Mouse (Mus musculus) midbrain, embryonic 13.5 days (tissue): ENCODE data around the gene Phldb3. TPM values are rescaled to one million over a fixed set of nuclear protein-coding genes. Genes with fewer than 3 reads are reported as not detected.
A peak's percentile ranks its signal among the peaks of the same experiment; 100 is the strongest.
"Not testable (repeated sequence)": the region's sequence is repeated elsewhere in the genome, so short reads cannot be mapped to it uniquely, and the experiment has no call there.

Experiments
- ATAC-seq: fragments of 200-750 bp; cut with Nextera tagmentation; 2 replicates; pipeline ENCODE4 v1.8.0; 2017; ENCODE audit warnings: mild to moderate bottlenecking, moderate TSS enrichment, moderate library complexity
- H3K27ac ChIP-seq: fragments of 300-500 bp; sonication (generic); 2 replicates; pipeline ENCODE4 v1.5.1; 2015; ENCODE audit warnings: inconsistent platforms, mild to moderate bottlenecking, moderate library complexity
- H3K27me3 ChIP-seq: fragments of 300-500 bp; sonication (generic); 2 replicates; pipeline ENCODE4 v1.6.1; 2015; ENCODE audit warnings: mild to moderate bottlenecking, inconsistent platforms
- H3K36me3 ChIP-seq: fragments of 300-500 bp; sonication (generic); 2 replicates; pipeline ENCODE4 v1.6.1; 2015; ENCODE audit warnings: mild to moderate bottlenecking, inconsistent platforms
- H3K4me1 ChIP-seq: fragments of 300-500 bp; sonication (generic); replicated peaks from 2 replicates; pipeline ENCODE4 v1.6.1; 2015; ENCODE audit warnings: inconsistent platforms
- H3K4me2 ChIP-seq: fragments of 300-500 bp; sonication (generic); replicated peaks from 2 replicates; pipeline ENCODE4 v1.6.1; 2015; ENCODE audit warnings: moderate library complexity, mild to moderate bottlenecking, inconsistent platforms
- H3K4me3 ChIP-seq: fragments of 300-500 bp; sonication (generic); replicated peaks from 2 replicates; pipeline ENCODE4 v1.5.1; 2015; ENCODE audit warnings: mild to moderate bottlenecking, inconsistent platforms
- H3K9ac ChIP-seq: fragments of 300-500 bp; sonication (generic); replicated peaks from 2 replicates; pipeline ENCODE4 v1.6.1; 2015; ENCODE audit warnings: mild to moderate bottlenecking, inconsistent platforms
- H3K9me3 ChIP-seq: fragments of 300-500 bp; sonication (generic); 2 replicates; pipeline ENCODE4 v1.6.1; 2016; ENCODE audit warnings: mild to moderate bottlenecking, inconsistent platforms
- WGBS: fragments of 180-500 bp; shearing (Covaris S2); methylation state at CpG from one replicate; pipeline ENCODE4 v1.1.7; 2015; 5-methylcytosine and 5-hydroxymethylcytosine counted together
- polyA plus RNA-seq: library from polyadenylated mRNA; unstranded; fragments of >200 nt; fragmentation: Nextera tagmentation; extraction: Ambion mirVana; gene quantifications from 2 replicates; pipeline ENCODE4 v1.2.1, GENCODE M21; 2015

Gene Phldb3
- polyA plus RNA-seq, 1 experiment from 2014 or later = not detected

DNA sequence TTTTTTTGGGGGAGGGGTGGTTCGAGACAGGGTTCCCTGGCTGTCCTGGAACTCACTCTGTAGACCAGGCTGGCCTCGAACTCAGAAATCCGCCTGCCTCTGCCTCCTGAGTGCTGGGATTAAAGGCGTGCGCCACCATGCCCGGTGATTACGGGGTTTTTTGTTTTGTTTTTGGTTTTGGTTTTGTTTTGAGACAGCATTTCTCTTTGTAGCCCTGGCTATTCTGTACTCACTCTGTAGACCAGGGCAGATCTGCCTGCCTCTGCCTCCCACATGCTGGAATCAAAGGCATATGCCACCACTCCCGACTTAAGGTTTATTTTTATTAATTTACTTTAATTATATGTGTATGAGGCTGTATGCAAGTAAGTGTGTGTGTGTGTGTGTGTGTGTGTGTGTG lies 7.8 kb downstream of the Phldb3 start:
- H3K4me1 ChIP-seq, H3K27ac ChIP-seq, H3K9ac ChIP-seq, H3K4me3 ChIP-seq, H3K36me3 ChIP-seq, H3K9me3 ChIP-seq, H3K4me2 ChIP-seq, H3K27me3 ChIP-seq, ATAC-seq: not testable (repeated sequence)
- 88% methylated on average over 8 of the region's 8 CpGs for WGBS

GRCm38 (mm10) chr7:24619671-24620397 lies 9.3 kb downstream of the Phldb3 start:
- no peaks in the 10 kb centered on the region for H3K4me1 ChIP-seq
- WGBS = 47% methylated on average over 13 of the region's 13 CpGs
- ATAC-seq = 0 out of 2 replicates have a peak, but pooled peaks have one; percentile 43
- H3K9ac ChIP-seq = no peak overlapping the region
- H3K27me3 ChIP-seq = no peaks in the 10 kb centered on the region; the same call in 1 of the 2 replicates
- no peak overlapping the region for H3K27ac ChIP-seq
- H3K4me2 ChIP-seq = no peak overlapping the region
- H3K9me3 ChIP-seq = peaks cover 6% of the 10 kb centered on the region; the same call in 1 of the 2 replicates
- H3K4me3 ChIP-seq = no peak overlapping the region
- H3K36me3 ChIP-seq = no peaks in the 10 kb centered on the region

DNA sequence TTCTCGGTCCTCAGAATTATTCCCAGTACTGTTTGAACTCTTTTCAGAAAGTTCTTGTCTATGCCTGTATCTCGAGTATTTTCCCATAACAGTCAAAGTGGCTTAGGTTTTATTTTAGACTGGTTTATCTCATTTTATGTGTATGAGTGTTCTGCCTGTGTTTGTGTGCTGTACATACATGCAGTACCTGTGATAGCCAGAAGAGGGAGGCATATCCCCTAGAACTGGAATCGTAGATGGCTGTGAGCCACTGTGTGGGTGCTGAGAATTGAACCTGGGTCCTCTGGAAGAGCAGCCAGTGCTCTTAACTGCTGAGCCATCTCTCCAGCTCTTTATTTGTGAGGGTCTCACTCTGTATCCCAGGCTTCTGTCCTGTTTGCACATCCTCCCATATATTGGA lies 10.6 kb downstream of the Phldb3 start:
- Histone ChIP-seq H3K9ac (no peak overlapping the region), H3K27me3 (peaks cover 4% of the 10 kb centered on the region; the same call in 1 of the 2 replicates), H3K9me3 (peaks cover 6% of the 10 kb centered on the region; the same call in 1 of the 2 replicates), H3K36me3 (no peaks in the 10 kb centered on the region), H3K4me3 (no peak overlapping the region), H3K27ac (no peak overlapping the region), H3K4me2 (no peak overlapping the region), H3K4me1 (0 out of 2 replicates have a peak, but pooled peaks cover 5% of the 10 kb centered on the region)
- no peak for ATAC-seq
- WGBS = 90% methylated on average over 3 of the region's 3 CpGs

DNA sequence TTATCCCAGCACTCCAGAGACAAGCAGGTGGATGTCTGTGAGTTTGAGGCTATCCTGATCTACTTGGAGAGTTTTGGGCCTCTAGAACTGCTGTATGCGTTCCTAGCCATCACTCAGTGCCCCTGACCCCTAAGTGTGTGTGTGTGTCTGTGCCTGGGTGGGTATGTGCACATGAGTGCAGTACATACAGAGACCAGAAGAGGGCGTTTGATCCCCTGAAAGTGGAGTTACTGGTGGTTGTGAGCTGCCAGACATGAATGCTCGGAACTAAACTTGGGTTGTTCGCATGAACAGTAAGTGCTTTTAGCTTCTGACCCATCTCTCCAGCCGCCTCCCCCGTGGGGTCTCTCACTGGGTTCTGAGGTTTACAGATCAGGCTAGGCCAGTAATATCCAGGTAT lies 12.4 kb downstream of the Phldb3 start:
- Histone ChIP-seq H3K27ac (no peak overlapping the region), H3K9ac (no peak overlapping the region), H3K27me3 (peaks cover 8% of the 10 kb centered on the region; the same call in 1 of the 2 replicates), H3K4me3 (no peak overlapping the region), H3K9me3 (peaks cover 6% of the 10 kb centered on the region; the same call in 1 of the 2 replicates), H3K4me1 (0 out of 2 replicates have a peak, but pooled peaks cover 5% of the 10 kb centered on the region), H3K36me3 (no peaks in the 10 kb centered on the region), H3K4me2 (no peak overlapping the region)
- WGBS = 84% methylated on average over 6 of the region's 6 CpGs
- ATAC-seq = no peak

DNA sequence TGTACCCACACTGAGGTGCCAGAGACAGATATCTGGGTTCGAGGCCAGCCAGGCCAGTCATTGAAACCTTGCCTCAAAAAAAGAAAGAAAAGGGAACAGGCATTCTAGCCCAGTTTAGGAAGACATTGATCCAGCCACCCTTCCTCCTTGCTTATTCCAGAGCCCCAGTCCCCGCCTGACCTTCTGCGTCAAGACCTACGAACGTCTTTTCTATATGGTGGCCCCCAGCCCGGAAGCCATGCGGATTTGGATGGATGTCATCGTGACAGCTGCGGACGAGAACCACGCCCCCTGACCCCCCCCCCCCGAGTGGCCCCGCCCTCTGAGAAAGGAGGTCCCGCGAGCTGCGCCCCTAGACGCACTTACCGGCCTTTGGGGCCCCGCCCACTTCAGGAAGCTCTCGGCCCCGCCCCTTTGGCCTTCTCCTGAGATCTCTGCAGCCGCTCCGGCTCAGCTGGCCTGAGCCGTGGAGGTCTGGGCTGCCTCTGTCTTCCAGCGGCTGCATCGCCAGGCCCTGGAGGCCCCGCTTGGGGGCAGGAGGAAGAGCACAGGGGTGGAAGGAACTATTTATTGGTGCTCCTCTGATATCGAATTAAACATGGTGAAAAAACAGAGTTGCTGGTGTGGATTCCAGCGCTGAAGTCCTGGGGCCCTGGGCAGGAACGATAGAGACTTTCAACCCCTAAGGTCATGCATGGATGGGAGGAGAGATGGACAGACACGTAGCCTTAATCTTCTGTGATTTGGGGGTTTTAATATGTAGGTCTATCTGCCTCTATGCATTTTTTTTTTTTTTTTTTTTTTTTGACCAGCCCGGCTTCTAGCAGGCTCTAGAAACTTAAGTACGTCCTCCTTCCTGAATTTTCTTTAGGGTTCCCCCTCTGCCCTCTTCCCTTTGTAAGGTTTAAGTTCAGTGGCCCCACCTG lies 18.4 kb downstream of the Phldb3 start:
- no peaks in the 10 kb centered on the region for H3K9me3 ChIP-seq
- H3K4me2 ChIP-seq = peak overlapping the region; percentile 59
- H3K4me1 ChIP-seq = peaks cover 13% of the 10 kb centered on the region
- H3K36me3 ChIP-seq = no peaks in the 10 kb centered on the region
- no peak overlapping the region for H3K27ac ChIP-seq
- peak overlapping the region; percentile 3 for H3K9ac ChIP-seq
- H3K27me3 ChIP-seq = 0 out of 2 replicates have a peak, but pooled peaks cover 13% of the 10 kb centered on the region
- H3K4me3 ChIP-seq = peak overlapping the region; percentile 32
- ATAC-seq = peak; percentile 84
- WGBS = 9% methylated on average over 32 of the region's 33 CpGs

DNA sequence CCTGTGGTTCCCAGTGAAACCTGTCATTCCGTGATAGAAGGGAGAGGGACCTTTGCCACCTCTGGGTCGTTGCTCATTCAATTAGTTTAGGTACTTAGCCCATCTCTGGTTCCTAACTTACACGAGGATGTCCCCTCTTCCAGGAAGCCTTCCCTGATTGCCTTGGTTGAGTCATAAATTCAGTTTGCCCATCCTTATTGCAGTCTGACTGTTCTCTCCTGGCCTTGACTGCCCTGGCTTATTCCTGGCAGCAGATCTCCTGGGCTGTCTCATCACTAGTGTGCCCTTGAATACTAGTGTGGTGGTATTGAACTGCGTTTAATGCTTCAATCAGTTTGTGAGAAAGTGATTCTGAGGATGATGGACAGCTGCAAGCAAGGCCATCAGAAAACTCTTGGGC lies 19.1 kb downstream of the Phldb3 start:
- H3K36me3 ChIP-seq = no peaks in the 10 kb centered on the region
- no peak overlapping the region for H3K9ac ChIP-seq
- H3K27ac ChIP-seq = no peak overlapping the region
- ATAC-seq = no peak
- no peak overlapping the region for H3K4me2 ChIP-seq
- peaks cover 13% of the 10 kb centered on the region for H3K4me1 ChIP-seq
- WGBS = 74% methylated on average over 4 of the region's 4 CpGs
- no peak overlapping the region for H3K4me3 ChIP-seq
- H3K27me3 ChIP-seq = 0 out of 2 replicates have a peak, but pooled peaks cover 13% of the 10 kb centered on the region
- no peaks in the 10 kb centered on the region for H3K9me3 ChIP-seq

DNA sequence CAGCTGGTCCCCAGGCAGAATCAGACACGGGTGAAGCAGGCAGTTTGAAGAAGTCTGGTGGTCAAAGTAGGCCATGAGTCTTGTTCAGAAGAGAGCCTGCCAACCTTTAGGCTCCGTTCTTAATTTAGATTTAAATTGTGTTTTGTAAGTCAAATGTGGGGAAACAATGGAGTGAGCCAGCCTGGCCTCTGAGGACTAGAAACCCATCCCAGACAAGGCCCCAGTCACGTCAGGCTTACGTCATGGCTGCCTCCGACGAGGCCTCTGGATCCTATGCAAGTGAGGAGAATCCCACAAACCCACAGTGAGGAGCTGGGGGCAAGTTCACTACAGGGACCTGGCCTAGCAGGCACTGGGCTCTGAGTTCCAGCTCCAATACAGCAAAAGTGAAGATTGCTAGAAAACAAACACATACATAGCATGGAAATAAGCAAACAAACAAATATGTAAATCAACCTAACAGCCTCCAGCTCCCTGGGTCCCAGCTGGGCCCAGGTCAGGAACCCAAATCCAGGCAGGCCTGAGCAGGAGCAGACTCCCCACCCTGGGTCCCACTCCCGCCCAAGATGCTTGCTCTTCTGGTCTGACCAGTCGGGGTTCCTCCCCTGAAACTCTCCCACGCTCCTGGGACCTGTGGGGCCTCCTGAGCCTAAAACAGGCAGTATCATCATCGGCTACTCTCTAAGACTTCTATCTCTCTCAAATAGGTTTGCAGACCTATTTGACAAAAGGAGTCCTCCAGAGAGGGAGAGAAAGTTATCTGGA lies 19.7 kb downstream of the Phldb3 start:
- ATAC-seq = no peak
- H3K36me3 ChIP-seq = no peaks in the 10 kb centered on the region

GRCm38 (mm10) chr7:24636264-24636663 lies 25.7 kb downstream of the Phldb3 start, which contains the start of gene Lypd3:
Lypd3 (plus strand) TSS chr7:24636550.
- Histone ChIP-seq H3K4me2 (peak within 1 kb of the TSS; percentile 67), H3K4me1 (peaks cover 26% of the 10 kb centered on the region), H3K9ac (no peak within 1 kb of the TSS), H3K27ac (no peak within 1 kb of the TSS), H3K36me3 (no peaks in the 10 kb centered on the region), H3K27me3 (peaks cover 61% of the 10 kb centered on the region), H3K4me3 (peak within 1 kb of the TSS; percentile 18; the same call in 1 of the 2 replicates), H3K9me3 (no peaks in the 10 kb centered on the region)
- 18% methylated on average over 15 of the region's 15 CpGs for WGBS
- ATAC-seq = no peak

More for the DNA sequence above, 19.7 kb downstream of the Phldb3 start:
- Histone ChIP-seq H3K9ac (no peak overlapping the region), H3K27ac (no peak overlapping the region), H3K4me3 (no peak overlapping the region), H3K27me3 (0 out of 2 replicates have a peak, but pooled peaks cover 13% of the 10 kb centered on the region), H3K4me2 (no peak overlapping the region), H3K9me3 (no peaks in the 10 kb centered on the region), H3K4me1 (peaks cover 13% of the 10 kb centered on the region)
- WGBS = 67% methylated on average over 10 of the region's 10 CpGs

- Histone ChIP-seq H3K27me3 (peaks cover 61% of the 10 kb centered on the region), H3K4me1 (peaks cover 26% of the 10 kb centered on the region), H3K4me3 (peak overlapping the region; percentile 18; the same call in 1 of the 2 replicates), H3K9ac (no peak overlapping the region), H3K36me3 (no peaks in the 10 kb centered on the region), H3K9me3 (no peaks in the 10 kb centered on the region), H3K4me2 (peak overlapping the region; percentile 67), H3K27ac (no peak overlapping the region)
- 1% methylated on average over 18 of the region's 18 CpGs for WGBS
- peak; percentile 44 for ATAC-seq
These were observed 26.5 kb downstream of the Phldb3 start for GRCm38 (mm10) chr7:24637046-24637445.

DNA sequence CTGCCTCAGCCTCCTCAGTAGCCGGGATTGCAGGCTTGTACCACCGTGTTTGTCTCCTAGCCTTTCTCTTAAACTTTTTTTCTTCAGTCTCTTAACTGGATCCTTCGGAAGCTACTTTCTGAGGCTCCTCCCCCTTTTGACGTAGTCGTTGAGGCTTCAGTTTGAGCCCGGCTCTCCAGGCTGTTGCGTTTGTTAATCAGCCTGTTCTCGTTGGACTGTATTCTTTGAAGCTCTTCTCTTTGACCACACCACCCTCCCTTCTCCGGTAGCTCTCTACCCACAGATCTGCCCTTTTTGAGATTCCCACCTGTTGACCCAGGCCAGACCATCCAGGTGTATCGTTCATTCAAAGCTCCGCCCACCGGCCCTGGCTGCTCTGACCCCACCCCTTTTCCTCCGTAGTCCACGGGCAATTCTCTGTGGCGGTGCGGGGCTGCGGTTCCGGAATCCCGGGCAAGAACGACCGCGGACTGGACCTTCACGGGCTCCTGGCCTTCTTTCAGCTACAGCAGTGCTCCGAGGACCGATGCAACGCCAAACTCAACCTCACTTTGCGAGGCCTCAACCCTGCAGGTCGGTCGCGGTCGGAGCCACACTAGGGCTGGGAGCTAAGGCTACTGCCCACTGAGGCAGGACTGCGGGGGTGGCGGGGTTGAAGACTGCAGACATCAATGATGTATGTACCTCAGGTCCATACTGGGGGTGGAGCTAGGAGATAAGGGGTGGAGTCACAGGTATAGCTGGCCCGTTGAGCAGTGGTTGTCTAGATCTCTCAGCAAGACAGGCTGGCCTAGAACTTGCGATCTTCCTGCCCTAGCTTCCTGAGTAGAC lies 27.7 kb downstream of the Phldb3 start:
- Histone ChIP-seq H3K9ac (peak overlapping the region; percentile 32; the same call in 1 of the 2 replicates), H3K27ac (no peak overlapping the region), H3K4me2 (peak overlapping the region; percentile 67), H3K27me3 (peaks cover 60% of the 10 kb centered on the region), H3K36me3 (no peaks in the 10 kb centered on the region), H3K4me1 (peaks cover 26% of the 10 kb centered on the region), H3K4me3 (peak overlapping the region; percentile 41), H3K9me3 (no peaks in the 10 kb centered on the region)
- ATAC-seq = no peak
- WGBS = 2% methylated on average over 35 of the region's 35 CpGs

GRCm38 (mm10) chr7:24640450-24640849 lies 29.9 kb downstream of the Phldb3 start:
- no peak overlapping the region for H3K4me2 ChIP-seq
- peaks cover 26% of the 10 kb centered on the region for H3K4me1 ChIP-seq
- no peak for ATAC-seq
- H3K9me3 ChIP-seq = no peaks in the 10 kb centered on the region
- peaks cover 55% of the 10 kb centered on the region for H3K27me3 ChIP-seq
- H3K36me3 ChIP-seq = no peaks in the 10 kb centered on the region
- WGBS = 62% methylated on average over 13 of the region's 13 CpGs
- no peak overlapping the region for H3K9ac ChIP-seq
- no peak overlapping the region for H3K27ac ChIP-seq
- no peak overlapping the region for H3K4me3 ChIP-seq
